Mouse (Mus musculus) brain, embryonic 14.5 days (tissue): ENCODE measurements around the gene Grk2.

Experiments used
- CTCF ChIP-seq: fragments of 200-500 bp; IDR thresholded peaks from 2 replicates; pipeline ENCODE4 v1.5.1; 2012; ENCODE audit warnings: inconsistent platforms, mild to moderate bottlenecking, moderate library complexity, borderline replicate concordance; ENCODE audit not compliant: insufficient read depth, insufficient read length; ENCODE audit errors: extremely low read depth
- POLR2A ChIP-seq: fragments of 200-500 bp; IDR thresholded peaks from 2 replicates; pipeline ENCODE4 v1.6.1; 2012; ENCODE audit warnings: mild to moderate bottlenecking, inconsistent platforms, borderline replicate concordance; ENCODE audit not compliant: poor library complexity, insufficient read depth, insufficient read length, severe bottlenecking; ENCODE audit errors: extremely low read depth

GRCm38 (mm10) chr19:4298322-4299121 is 7.5 kb downstream of the Grk2 start:
- TF ChIP-seq POLR2A = no peak
- no peak for TF ChIP-seq CTCF
